Mouse (Mus musculus) gastrocnemius, postnatal 4 days (tissue): Measurements from ENCODE around the gene Sult4a1. TPM values are rescaled to one million over a fixed set of nuclear protein-coding genes. Genes with fewer than 3 reads are reported as not detected.
"Not testable (repeated sequence)": the region's sequence is repeated elsewhere in the genome, so short reads cannot be mapped to it uniquely, and the experiment has no call there.

Experiments used
- DNase-seq, 2 experiments: peaks; one replicate each; pipeline ENCODE4 v3.0.0; 2021 to 2022; ENCODE audit warnings: low spot score in 2 of 2, mixed read lengths in 2 of 2
- total RNA-seq, 2 experiments: library from RNA; stranded (reverse); gene quantifications; 2 replicates each; pipeline ENCODE4 v1.2.3; 2021

Sult4a1 gene
- total RNA-seq, 2 experiments from 2014 or later: not detected

DNA sequence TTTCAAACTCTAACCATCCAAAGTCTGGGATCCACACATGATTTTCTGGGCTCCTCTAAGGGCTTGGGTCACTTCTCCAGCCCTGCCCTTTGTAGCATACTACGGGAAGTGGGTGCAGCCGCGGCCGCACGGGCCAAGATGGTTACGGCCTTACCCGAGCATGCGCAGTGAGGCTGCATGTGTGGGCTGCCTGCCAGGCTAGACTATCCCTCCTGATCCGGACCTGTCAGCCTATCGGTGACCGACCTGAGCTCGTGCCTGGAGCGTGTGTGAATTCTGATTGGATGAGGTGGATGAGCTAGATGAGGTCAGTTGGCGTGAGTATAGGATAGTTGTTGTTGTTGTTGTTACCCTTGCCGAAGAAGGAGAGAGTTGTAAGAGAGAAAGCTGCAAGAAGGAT, 8.0 kb downstream of the Sult4a1 start:
- not testable (repeated sequence) for DNase-seq

DNA sequence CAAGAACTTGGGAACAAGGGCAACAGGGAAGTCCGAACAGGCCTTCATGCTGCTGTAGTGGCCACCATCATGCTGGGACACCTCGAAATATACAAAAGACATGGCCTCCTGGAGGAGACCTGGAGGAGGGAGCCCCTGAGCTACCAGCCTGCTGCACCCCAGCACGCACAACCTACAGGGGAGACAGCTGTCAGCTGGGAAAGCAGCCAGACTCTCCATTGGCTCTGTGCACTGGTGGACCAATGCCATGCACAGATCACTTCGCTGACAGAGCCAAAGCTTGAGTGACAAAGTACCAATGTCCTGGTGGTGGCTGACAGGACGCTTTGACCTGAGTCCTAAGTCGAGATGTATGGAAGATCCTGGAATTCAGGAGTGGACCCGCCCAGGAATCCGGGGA, 9.5 kb downstream of the Sult4a1 start:
- peak in 1 of 2 experiments; percentile 31 for DNase-seq

- no peak for DNase-seq
Observed at GRCm38 (mm10) chr15:84094921-84095320, 10.6 kb downstream of the Sult4a1 start.

- no peak for DNase-seq
Observed at GRCm38 (mm10) chr15:84086775-84087174, 18.8 kb downstream of the Sult4a1 start.

GRCm38 (mm10) chr15:84086364-84086763, 19.2 kb downstream of the Sult4a1 start:
- no peak for DNase-seq

GRCm38 (mm10) chr15:84080069-84080468, 25.5 kb downstream of the Sult4a1 start:
- no peak for DNase-seq

- no peak for DNase-seq
Observed at GRCm38 (mm10) chr15:84079519-84079918, 26.0 kb downstream of the Sult4a1 start.

DNA sequence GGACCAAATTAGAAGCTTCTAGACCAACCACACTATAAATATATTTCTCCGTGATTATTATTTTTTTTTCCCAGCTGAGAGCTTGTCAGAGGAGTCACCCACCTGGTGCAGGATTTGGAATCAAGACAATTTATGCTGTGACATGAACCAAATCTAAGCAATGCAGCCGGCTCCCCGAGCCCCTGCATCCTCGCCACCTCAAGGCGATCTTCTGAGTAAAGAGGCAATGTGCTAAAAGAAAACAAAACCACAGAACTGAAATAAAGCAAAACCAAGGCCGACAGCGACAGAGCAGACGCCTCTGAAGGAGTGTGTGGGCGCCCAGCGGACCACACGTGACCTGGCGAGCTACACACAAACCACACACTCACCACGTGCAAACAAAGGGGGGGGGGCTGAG, 26.9 kb downstream of the Sult4a1 start:
- DNase-seq: no peak

GRCm38 (mm10) chr15:84077151-84077550, 28.4 kb downstream of the Sult4a1 start:
- no peak for DNase-seq

- DNase-seq: no peak
Observed at GRCm38 (mm10) chr15:84074705-84075185, 30.8 kb downstream of the Sult4a1 start.

DNA sequence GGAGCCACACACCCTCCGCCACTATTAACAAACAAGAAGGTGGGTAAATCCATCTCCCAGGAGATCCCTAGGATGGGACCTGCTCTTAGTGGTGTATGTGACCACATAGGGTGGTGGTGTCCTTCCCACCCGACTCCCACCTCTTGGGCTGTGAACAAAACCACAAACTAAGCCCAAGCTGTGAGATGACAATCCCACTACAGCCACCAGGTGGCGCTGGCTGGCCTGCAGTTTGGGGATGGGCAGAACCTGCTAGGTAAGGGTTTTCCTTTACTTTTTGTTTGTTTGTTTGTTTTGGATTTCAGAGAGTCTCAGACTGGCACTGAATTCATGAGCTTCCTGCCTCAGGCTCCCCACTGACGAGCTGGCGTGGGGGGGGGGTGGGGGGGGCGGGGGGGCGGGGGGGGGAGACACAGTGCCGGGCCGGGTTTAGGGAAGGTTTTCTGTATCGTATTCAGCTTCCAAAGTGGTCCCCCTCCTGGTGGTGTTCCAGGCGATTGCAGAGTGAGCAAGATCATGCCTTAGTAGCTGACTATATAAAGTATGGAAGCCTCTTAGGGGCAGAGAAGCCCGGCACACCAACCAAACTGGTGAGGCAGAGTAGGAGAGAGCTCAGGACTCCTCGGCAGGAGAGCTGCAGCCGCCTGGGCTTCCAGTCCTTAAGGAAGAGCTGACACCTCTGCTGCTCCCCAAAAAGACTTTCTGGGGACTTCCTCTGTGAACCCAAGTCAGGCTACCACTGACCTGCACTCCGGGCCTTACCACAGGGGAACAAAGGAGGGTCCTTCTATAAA, 31.4 kb downstream of the Sult4a1 start:
- DNase-seq: peak; percentile 39 to 47

DNA sequence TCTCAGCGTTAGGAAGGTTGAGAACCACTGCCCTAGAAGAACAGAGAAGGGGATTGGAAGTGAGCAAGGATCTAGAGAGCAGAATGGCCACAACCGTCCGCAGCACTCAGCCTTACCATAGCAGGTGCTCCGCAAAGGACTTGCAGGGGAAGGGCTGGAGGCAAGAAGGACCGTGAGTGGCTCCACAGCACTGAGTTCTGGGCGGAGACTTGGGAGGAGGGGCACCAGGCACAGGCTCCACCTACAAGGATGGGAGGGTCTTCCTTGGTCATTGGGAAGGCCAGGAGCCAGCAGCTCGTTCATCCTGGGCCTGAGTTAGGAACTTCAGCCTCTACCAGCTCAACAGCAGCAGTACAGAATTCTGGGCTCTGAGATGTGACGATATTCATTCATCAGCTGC, 32.5 kb downstream of the Sult4a1 start:
- no peak for DNase-seq

GRCm38 (mm10) chr15:84072226-84072625, 33.3 kb downstream of the Sult4a1 start:
- peak; percentile 52 to 76 for DNase-seq

DNA sequence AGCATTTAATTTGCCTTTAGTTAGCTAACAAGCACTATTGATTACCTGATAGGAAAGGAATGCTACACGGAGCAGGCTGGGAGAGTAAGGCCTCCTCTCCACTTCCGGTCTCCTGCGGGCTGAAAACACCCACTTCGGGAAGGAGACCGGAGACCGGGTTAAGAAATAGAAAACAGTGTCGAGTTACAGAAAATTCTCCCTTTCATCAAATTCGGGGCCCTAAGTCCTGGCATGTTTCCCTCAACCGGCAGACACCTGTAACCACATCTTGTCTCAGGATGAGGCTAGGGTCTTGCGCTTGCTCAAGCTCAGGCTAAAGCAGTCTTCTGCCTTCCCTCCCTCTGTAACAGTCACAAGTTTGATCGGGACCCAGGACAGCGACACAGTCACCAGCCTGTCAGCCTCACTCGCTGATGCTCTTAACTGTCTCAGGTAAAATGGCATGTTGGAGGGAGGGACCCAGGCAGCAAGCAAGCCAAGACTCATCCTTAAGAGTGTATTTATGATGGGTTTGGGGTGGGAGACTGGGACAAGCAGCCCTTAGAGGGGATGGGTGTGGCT, 35.4 kb downstream of the Sult4a1 start:
- DNase-seq: no peak

DNA sequence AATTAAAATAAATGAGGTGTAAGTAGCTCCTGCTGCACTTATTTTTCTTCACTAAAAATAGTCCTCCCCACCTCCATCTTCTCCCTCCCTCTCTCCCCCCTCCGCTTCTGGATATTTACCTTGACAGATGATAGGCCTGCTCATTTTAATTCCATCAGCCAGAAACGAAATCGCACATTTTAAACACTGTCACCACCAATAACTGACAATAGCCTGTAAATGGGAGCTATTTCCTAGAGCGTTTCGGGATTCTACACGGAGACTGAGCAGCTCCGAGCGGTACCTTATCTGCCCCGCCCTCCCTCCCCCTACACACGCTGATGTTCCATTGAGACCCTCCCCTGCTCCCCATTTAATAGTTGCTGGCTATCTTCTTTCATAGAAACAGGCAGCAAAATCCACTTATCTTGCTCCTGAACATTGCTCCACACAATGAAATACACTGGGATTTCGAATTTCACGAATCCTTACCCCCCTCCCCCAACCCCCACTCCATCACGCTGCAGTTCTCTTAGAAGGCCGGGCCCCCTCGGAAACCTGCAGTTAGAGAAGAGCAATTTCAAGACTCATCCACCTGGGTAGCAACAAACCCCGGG, 36.0 kb downstream of the Sult4a1 start:
- DNase-seq: no peak

GRCm38 (mm10) chr15:84065701-84066100, 39.9 kb downstream of the Sult4a1 start:
- DNase-seq: no peak

- DNase-seq: no peak
Observed at GRCm38 (mm10) chr15:84065140-84065539, 40.4 kb downstream of the Sult4a1 start, which contains the start of gene Efcab6. Gene Efcab6, minus strand, starts transcription at chr15:84065379.

DNA sequence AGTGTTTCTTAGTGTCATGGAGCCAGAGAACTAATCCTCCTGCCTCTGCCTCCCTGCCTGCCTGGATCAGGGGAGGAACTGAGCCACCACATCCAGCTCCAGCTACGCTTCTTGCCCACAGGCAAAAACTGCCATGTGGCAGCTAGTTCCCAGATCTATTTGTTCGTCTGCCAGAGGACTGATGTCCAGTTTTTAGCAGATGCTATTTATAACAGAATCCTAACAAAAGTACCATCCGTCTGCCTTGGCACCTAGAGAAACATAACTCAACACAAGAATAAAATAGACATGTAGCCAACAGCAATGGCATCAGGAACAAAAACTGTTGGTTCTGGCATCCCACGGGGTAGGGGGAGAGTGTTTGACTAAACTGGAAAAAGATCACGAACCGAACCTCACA, 46.7 kb downstream of the Sult4a1 start:
- DNase-seq: no peak

- DNase-seq: no peak
Observed at GRCm38 (mm10) chr15:84056083-84056482, 49.5 kb downstream of the Sult4a1 start.

DNA sequence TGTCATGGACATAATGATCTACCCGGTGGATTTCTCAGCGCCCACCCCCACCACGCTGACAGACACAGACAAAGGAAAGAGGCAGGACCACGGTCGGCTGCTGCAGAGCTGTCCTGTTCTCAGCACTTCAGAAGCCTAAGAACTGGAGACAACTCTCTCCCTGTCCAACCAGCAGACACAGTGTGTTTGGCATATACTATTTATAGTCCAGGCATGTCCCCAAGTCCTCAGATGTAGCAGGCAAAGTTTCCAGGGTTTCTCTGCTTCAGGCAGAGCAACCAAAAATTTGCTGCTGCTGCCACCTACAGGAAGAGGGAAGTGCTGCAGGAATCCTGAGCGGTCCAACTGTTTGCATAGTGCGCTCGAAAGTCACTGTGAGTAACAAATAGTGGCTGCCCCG, 51.7 kb downstream of the Sult4a1 start:
- DNase-seq: peak; percentile 55 to 72

GRCm38 (mm10) chr15:84053240-84053639, 52.3 kb downstream of the Sult4a1 start:
- DNase-seq: no peak

GRCm38 (mm10) chr15:84052390-84052789, 53.2 kb downstream of the Sult4a1 start:
- no peak for DNase-seq
